Mouse (Mus musculus): ENCODE results near the gene Wscd2.

Gene Wscd2

GRCm38 (mm10) chr5:113490033-113490432, at the start of gene Wscd2:
Gene Wscd2 (plus strand): TSS chr5:113490333.
- DNase-seq (ENCODE audit: low read depth, low spot score) = no peak

GRCm38 (mm10) chr5:113442180-113442579, 48.0 kb upstream of the Wscd2 start:
- DNase-seq (ENCODE audit: low read depth, low spot score) = no peak

- DNase-seq (ENCODE audit: low read depth, low spot score) = no peak
Measured at GRCm38 (mm10) chr5:113448023-113448734, 42.0 kb upstream of the Wscd2 start.

GRCm38 (mm10) chr5:113449336-113449735, 40.8 kb upstream of the Wscd2 start:
- no peak for DNase-seq (ENCODE audit: low read depth, low spot score)

GRCm38 (mm10) chr5:113452691-113453090, 37.4 kb upstream of the Wscd2 start:
- no peak for DNase-seq (ENCODE audit: low read depth, low spot score)

- no peak for DNase-seq (ENCODE audit: low read depth, low spot score)
Measured at GRCm38 (mm10) chr5:113453356-113453755, 36.8 kb upstream of the Wscd2 start.

- no peak for DNase-seq (ENCODE audit: low read depth, low spot score)
Measured at GRCm38 (mm10) chr5:113456020-113456419, 34.1 kb upstream of the Wscd2 start.

GRCm38 (mm10) chr5:113456756-113457155, 33.4 kb upstream of the Wscd2 start:
- DNase-seq (ENCODE audit: low read depth, low spot score) = no peak

- DNase-seq (ENCODE audit: low read depth, low spot score) = no peak
Measured at GRCm38 (mm10) chr5:113457260-113457659, 32.9 kb upstream of the Wscd2 start.

- DNase-seq (ENCODE audit: low read depth, low spot score) = no peak
Measured at GRCm38 (mm10) chr5:113459942-113460341, 30.2 kb upstream of the Wscd2 start.

GRCm38 (mm10) chr5:113461582-113461981, 28.6 kb upstream of the Wscd2 start:
- DNase-seq (ENCODE audit: low read depth, low spot score) = no peak

GRCm38 (mm10) chr5:113461998-113462625, 28.0 kb upstream of the Wscd2 start:
- no peak for DNase-seq (ENCODE audit: low read depth, low spot score)

GRCm38 (mm10) chr5:113464731-113465130, 25.4 kb upstream of the Wscd2 start:
- DNase-seq (ENCODE audit: low read depth, low spot score) = no peak

GRCm38 (mm10) chr5:113466536-113466935, 23.6 kb upstream of the Wscd2 start:
- DNase-seq (ENCODE audit: low read depth, low spot score) = no peak

- no peak for DNase-seq (ENCODE audit: low read depth, low spot score)
Measured at GRCm38 (mm10) chr5:113467072-113467471, 23.1 kb upstream of the Wscd2 start.

- DNase-seq (ENCODE audit: low read depth, low spot score) = no peak
Measured at GRCm38 (mm10) chr5:113467765-113468164, 22.4 kb upstream of the Wscd2 start.

GRCm38 (mm10) chr5:113468625-113469024, 21.5 kb upstream of the Wscd2 start:
- DNase-seq (ENCODE audit: low read depth, low spot score) = no peak

- DNase-seq (ENCODE audit: low read depth, low spot score) = no peak
Measured at GRCm38 (mm10) chr5:113469231-113469630, 20.9 kb upstream of the Wscd2 start.

- no peak for DNase-seq (ENCODE audit: low read depth, low spot score)
Measured at GRCm38 (mm10) chr5:113469826-113470225, 20.3 kb upstream of the Wscd2 start.

- DNase-seq (ENCODE audit: low read depth, low spot score) = no peak
Measured at GRCm38 (mm10) chr5:113471417-113471816, 18.7 kb upstream of the Wscd2 start.

GRCm38 (mm10) chr5:113472339-113472738, 17.8 kb upstream of the Wscd2 start:
- no peak for DNase-seq (ENCODE audit: low read depth, low spot score)

GRCm38 (mm10) chr5:113476816-113477215, 13.3 kb upstream of the Wscd2 start:
- DNase-seq (ENCODE audit: low read depth, low spot score) = no peak

- DNase-seq (ENCODE audit: low read depth, low spot score) = no peak
Measured at GRCm38 (mm10) chr5:113479075-113479474, 11.1 kb upstream of the Wscd2 start.

Data from telencephalon, adult 2 months (tissue).